Mouse (Mus musculus): Measurements from ENCODE around the gene Enc1.

The Enc1 gene

GRCm38 (mm10) chr13:97295101-97295852 is 54.4 kb downstream of the Enc1 start:
- DNase-seq, result peak; percentile 95

- DNase-seq, result no peak
Measured at GRCm38 (mm10) chr13:97295853-97296219, 54.9 kb downstream of the Enc1 start.

GRCm38 (mm10) chr13:97296281-97296680 is 55.4 kb downstream of the Enc1 start:
- DNase-seq, result no peak

- DNase-seq, result no peak
Measured at GRCm38 (mm10) chr13:97296757-97297156, 55.9 kb downstream of the Enc1 start.

- no peak for DNase-seq
Measured at GRCm38 (mm10) chr13:97297418-97298050, 56.6 kb downstream of the Enc1 start.

GRCm38 (mm10) chr13:97298896-97299295 is 58.0 kb downstream of the Enc1 start:
- no peak for DNase-seq

GRCm38 (mm10) chr13:97299877-97300873 is 59.3 kb downstream of the Enc1 start:
- peak; percentile 91 for DNase-seq

Data from kidney, adult 9 months (tissue).